Mouse (Mus musculus) common myeloid progenitor, adult 5-6 weeks (primary cell): ENCODE data around the gene Gm49776. TPM values are rescaled to one million over a fixed set of nuclear protein-coding genes. Genes with fewer than 3 reads are reported as not detected.
A peak's percentile ranks its signal among the peaks of the same experiment; 100 is the strongest.
"Not testable (repeated sequence)": the region's sequence is repeated elsewhere in the genome, so short reads cannot be mapped to it uniquely, and the experiment has no call there.

Experiments used
- ATAC-seq: replicated peaks from 2 replicates; pipeline ENCODE4 v1.8.0; 2016; ENCODE audit warnings: low read depth, mild to moderate bottlenecking, moderate TSS enrichment, inconsistent platforms; ENCODE audit not compliant: poor library complexity, severe bottlenecking
- total RNA-seq: library from RNA; stranded (forward); fragments of 200-1000, 187-1606 nt; gene quantifications from 2 replicates; pipeline ENCODE4 v1.2.3, GENCODE M21; 2017

Gm49776 gene
- total RNA-seq, 1 experiment from 2014 or later = not detected

- ATAC-seq = peak; percentile 75
Measured at GRCm38 (mm10) chr16:18211417-18212171, 46.5 kb downstream of the Gm49776 start.

- peak; percentile 66 for ATAC-seq
Measured at GRCm38 (mm10) chr16:18210701-18211416, 47.3 kb downstream of the Gm49776 start.

- no peak for ATAC-seq
Measured at GRCm38 (mm10) chr16:18203430-18204091, 54.6 kb downstream of the Gm49776 start.

DNA sequence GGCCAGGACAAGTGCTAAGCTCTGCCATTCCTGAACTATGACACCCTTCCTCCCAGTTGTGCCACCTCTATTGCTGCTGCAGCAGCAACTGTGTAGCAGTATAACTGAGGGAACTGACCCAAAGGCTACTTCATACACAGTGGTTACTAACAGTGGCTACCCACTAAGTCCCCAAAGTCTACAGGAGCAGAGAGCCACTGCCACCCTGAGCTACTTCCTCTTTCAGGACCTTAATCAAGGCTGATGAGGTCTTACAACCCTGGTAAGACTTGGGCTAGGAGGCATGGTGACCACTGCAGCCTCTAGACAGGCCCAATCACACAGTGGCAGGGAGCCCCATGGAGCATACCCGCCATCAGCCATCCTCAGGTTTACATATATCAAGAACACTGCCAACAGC, 56.1 kb downstream of the Gm49776 start:
- ATAC-seq = peak; percentile 65

GRCm38 (mm10) chr16:18201620-18202019, 56.5 kb downstream of the Gm49776 start:
- no peak for ATAC-seq

GRCm38 (mm10) chr16:18200062-18200461, 58.1 kb downstream of the Gm49776 start:
- ATAC-seq = no peak

- ATAC-seq = no peak
Measured at GRCm38 (mm10) chr16:18198365-18199098, 59.6 kb downstream of the Gm49776 start.

- ATAC-seq = no peak
Measured at GRCm38 (mm10) chr16:18197881-18198280, 60.2 kb downstream of the Gm49776 start.

DNA sequence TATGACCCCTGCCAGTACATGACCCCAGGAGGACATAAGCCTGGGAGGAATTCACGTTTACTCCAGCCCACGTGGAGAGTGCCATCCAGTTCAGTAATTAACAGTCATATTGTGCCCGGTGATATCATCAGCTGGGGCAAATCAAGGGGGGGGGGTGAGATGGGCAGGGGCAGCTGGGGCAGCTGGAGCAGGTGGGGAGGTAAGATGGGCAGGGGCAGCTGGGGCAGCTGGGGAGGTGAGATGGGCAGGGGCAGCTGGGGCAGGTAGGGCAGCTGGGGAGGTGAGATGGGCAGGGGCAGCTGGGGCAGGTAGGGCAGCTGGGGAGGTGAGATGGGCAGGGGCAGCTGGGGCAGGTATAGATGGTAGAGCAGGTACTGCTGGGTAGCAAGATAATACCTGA, 62.6 kb downstream of the Gm49776 start:
- not testable (repeated sequence) for ATAC-seq

Other genes with a start within 250 kb of the Gm49776 start
- 17.8 and 20.9 TPM in 2 replicates for gene Dgcr6, start 205.5 kb downstream of the Gm49776 start, total RNA-seq
- gene Prodh, start 168.1 kb downstream of the Gm49776 start, total RNA-seq = 48.6 and 59.7 TPM in 2 replicates
- 1.3 and 2.6 TPM in 2 replicates for gene Rtn4r, start 130.7 kb downstream of the Gm49776 start, total RNA-seq
- not detected in 2 replicates for gene Ccdc188, start 40.4 kb downstream of the Gm49776 start, total RNA-seq
- gene Zdhhc8, start 23.2 kb downstream of the Gm49776 start, total RNA-seq = 3.6 and 10.1 TPM in 2 replicates
- 86.6 and 110 TPM in 2 replicates for gene Trmt2a, start 9.6 kb downstream of the Gm49776 start, total RNA-seq
- gene Ranbp1, start 9.6 kb downstream of the Gm49776 start, total RNA-seq = 518 and 584 TPM in 2 replicates
- 60.0 and 60.6 TPM in 2 replicates for gene Dgcr8, start 30.9 kb upstream of the Gm49776 start, total RNA-seq
- gene Tango2, start 89.8 kb upstream of the Gm49776 start, total RNA-seq = 7.9 and 14.9 TPM in 2 replicates
- gene Arvcf, start 89.9 kb upstream of the Gm49776 start, total RNA-seq = 24.4 and 28.5 TPM in 2 replicates
- gene Txnrd2, start 168.1 kb upstream of the Gm49776 start, total RNA-seq = 50.3 and 66.4 TPM in 2 replicates
- 38.2 and 44.2 TPM in 2 replicates for gene Comt, start 168.5 kb upstream of the Gm49776 start, total RNA-seq
- gene Gnb1l, start 240.4 kb upstream of the Gm49776 start, total RNA-seq = 4.5 and 5.0 TPM in 2 replicates
- 0.49 and 5.9 TPM in 2 replicates for gene Rtl10, start 240.6 kb upstream of the Gm49776 start, total RNA-seq